Mouse (Mus musculus) G1E (cell line): ENCODE results near the gene Pcbp4. TPM values are rescaled to one million over a fixed set of nuclear protein-coding genes. Genes with fewer than 3 reads are reported as not detected.
A peak's percentile ranks its signal among the peaks of the same experiment; 100 is the strongest.

Experiments
- ATAC-seq: 2 replicates; pipeline ENCODE4 v1.8.0; 2016; ENCODE audit warnings: mild to moderate bottlenecking; ENCODE audit not compliant: insufficient number of reproducible peaks, poor library complexity, low FRiP score, severe bottlenecking; ENCODE audit errors: extremely low read depth
- DNase-seq: peaks from one replicate; pipeline ENCODE4 v3.0.0; 2012; ENCODE audit warnings: low spot score
- H3K27me3 ChIP-seq: 2 replicates; pipeline ENCODE4 v1.6.1; 2012; ENCODE audit warnings: mild to moderate bottlenecking, low read length, inconsistent platforms; ENCODE audit not compliant: insufficient read depth
- H3K36me3 ChIP-seq: replicated peaks from 2 replicates; pipeline ENCODE3; 2012; ENCODE audit warnings: mild to moderate bottlenecking, inconsistent platforms
- H3K4me1 ChIP-seq: 2 replicates; pipeline ENCODE4 v1.6.1; 2012; ENCODE audit warnings: low read depth, low read length, inconsistent platforms, mixed read lengths; ENCODE audit not compliant: insufficient read depth
- H3K4me3 ChIP-seq: 2 replicates; pipeline ENCODE4 v1.5.1; 2012; ENCODE audit warnings: low read depth, mild to moderate bottlenecking, inconsistent platforms, low read length, moderate library complexity, mixed read lengths
- H3K9me3 ChIP-seq: replicated peaks from 2 replicates; pipeline ENCODE4 v1.6.1; 2012; ENCODE audit warnings: inconsistent platforms
- CTCF ChIP-seq: IDR thresholded peaks from 2 replicates; pipeline ENCODE4 v1.5.1; 2012; ENCODE audit warnings: low read depth, low read length, inconsistent platforms, mixed read lengths
- GATA1 ChIP-seq: IDR thresholded peaks from 2 replicates; pipeline ENCODE4 v1.6.1; 2012; ENCODE audit warnings: borderline replicate concordance, low read length, inconsistent platforms, mixed read lengths
- GATA2 ChIP-seq: IDR thresholded peaks from 2 replicates; pipeline ENCODE4 v1.6.1; 2012; ENCODE audit warnings: low read depth, low read length, inconsistent platforms, borderline replicate concordance
- POLR2AphosphoS5 ChIP-seq: IDR thresholded peaks from 2 replicates; pipeline ENCODE4 v1.6.1; 2012; ENCODE audit warnings: low read depth, low read length, inconsistent platforms; ENCODE audit not compliant: insufficient replicate concordance
- TAL1 ChIP-seq: conservative IDR thresholded peaks from 2 replicates; pipeline ENCODE4 v1.6.1; 2012; ENCODE audit warnings: low read depth, low read length, inconsistent platforms, mixed read lengths
- polyA plus RNA-seq: library from polyadenylated mRNA; stranded (reverse); fragments of >175 nt; gene quantifications from 2 replicates; pipeline ENCODE4 v1.2.3, GENCODE M21; 2012
- total RNA-seq, 2 experiments: library from RNA; stranded (forward) in 1 of 2; stranded (reverse) in 1 of 2; fragments of 200-1000 nt in 1 of 2; fragments of >200 nt in 1 of 2; fragmentation: Nextera tagmentation in 1 of 2; gene quantifications; 2 replicates each; pipeline ENCODE4 v1.2.3; 2014 to 2017

Gene Pcbp4
- 9.2 and 9.9 TPM in 2 replicates for total RNA-seq (2014; fragmentation: Nextera tagmentation)
- 2.8 and 3.0 TPM in 2 replicates for total RNA-seq (2017)
- polyA plus RNA-seq, result 18.9 and 22.1 TPM in 2 replicates

DNA sequence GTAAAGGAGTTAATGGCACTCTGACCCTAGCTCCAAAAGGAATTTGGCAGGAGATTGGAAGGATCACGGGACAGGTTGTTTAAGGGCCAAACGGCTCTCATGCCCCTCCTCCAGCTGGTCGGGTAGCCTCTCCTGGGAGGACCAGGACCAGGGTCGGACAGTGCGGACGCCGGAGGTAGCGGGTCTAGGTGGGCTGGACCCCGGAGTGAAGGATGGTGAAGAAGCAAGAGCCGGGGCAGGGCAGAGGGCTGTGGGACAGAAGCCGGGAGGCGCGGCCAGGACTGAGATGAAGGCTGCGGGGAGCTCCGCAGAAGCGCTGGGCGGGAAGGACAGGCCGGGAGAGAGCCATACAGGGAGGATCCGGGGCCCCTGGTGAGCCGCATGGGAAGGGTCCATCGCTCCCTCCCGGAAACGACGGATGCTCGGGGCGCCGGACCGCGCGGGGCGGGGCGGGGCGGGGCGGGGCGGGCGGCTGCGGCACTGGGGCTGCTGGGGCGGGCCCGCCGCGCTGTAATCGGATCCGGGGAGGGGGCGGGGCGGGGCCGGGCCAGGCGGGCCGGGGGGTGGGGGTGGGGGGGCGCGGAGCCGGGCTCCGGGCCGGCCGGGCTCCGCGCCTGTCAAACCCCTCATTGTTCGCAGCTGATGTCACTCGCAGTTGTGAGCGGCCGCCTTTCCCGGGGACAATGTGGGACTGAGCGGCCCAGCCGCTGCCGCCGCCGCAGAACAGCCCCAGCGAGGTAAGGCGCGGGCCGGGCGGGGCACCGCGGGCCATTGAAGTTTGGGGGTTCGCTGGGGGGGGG is at the start of gene Pcbp4:
TSS of gene Pcbp4 (plus strand) at position 21 of the 800 bp plus-strand sequence.
- peak; percentile 76 for DNase-seq
- ATAC-seq, result peak; percentile 29
- Histone ChIP-seq H3K4me3 (peak within 1 kb of the TSS; percentile 73), H3K27me3 (peaks cover 82% of the 10 kb centered on the region), H3K9me3 (no peaks in the 10 kb centered on the region), H3K36me3 (no peaks in the 10 kb centered on the region), H3K4me1 (peaks cover 54% of the 10 kb centered on the region)
- TF ChIP-seq CTCF (no peak), GATA1 (no peak), POLR2AphosphoS5 (no peak), TAL1 (no peak), GATA2 (no peak)

DNA sequence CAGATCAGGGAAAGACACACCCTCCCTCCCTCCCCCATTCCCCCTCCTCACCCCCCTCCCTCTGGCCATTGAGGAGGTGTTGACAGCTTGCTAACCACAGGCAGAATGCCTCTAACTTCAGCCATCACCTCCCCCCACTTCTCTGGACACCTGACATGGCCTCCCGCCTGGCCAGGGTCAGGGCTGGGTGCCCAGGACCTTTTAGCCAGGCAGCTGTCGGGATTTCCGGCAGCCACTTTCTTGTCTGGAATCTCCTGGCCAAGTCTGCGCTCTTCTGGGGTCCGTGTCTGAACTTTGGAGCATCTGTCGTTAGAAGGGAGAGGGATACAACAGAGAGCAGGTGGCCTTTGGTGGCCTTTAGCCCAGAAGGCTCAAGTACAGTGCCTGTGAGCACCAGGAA is 47.8 kb upstream of the Pcbp4 start:
- DNase-seq (no peak), ATAC-seq (no peak)
- H3K4me1 ChIP-seq, result peaks cover 49% of the 10 kb centered on the region
- no peaks in the 10 kb centered on the region for H3K36me3 ChIP-seq
- TF ChIP-seq GATA1, result no peak
- no peak overlapping the region for H3K4me3 ChIP-seq
- H3K9me3 ChIP-seq, result peaks cover 4% of the 10 kb centered on the region; the same call in 1 of the 2 replicates
- peaks cover 40% of the 10 kb centered on the region for H3K27me3 ChIP-seq

DNA sequence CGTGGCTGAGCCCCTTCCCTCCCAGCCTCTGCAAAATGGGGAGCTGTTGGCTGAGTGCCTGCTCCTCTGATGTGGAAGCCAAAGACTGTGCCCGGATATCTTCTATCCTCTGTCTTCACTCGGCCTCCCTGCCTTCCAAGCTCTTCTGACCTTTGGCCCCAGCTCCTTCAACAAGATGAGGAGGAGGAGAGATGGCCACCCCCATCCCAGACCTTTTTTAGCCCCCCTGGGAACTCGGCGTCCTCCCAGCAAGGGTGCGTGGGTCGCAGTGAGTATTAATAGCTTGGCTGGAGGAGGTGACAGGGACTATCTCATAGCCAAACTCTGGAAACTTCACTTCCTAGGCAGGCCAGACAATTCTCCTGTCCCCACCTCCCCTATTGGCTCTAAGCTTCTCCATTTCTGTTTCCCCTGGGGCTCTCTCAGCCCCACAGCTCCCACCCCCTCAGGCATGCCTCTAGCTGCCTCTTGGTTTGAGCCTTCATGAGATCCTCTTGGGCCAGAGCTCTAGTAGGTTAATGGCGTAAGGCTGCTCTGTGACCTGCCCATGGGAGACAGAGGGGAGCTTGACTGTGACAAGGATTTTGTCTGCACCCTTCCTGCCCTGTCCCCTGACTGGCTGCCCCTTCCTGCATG is 46.5 kb upstream of the Pcbp4 start:
- H3K4me3 ChIP-seq, result no peak overlapping the region
- TF ChIP-seq CTCF, result peak; percentile 14; the same call in 1 of the 2 replicates
- TF ChIP-seq GATA1, result no peak
- H3K27me3 ChIP-seq, result peaks cover 42% of the 10 kb centered on the region
- ATAC-seq (no peak), DNase-seq (no peak)
- peaks cover 50% of the 10 kb centered on the region for H3K4me1 ChIP-seq
- H3K9me3 ChIP-seq, result peaks cover 4% of the 10 kb centered on the region; the same call in 1 of the 2 replicates
- H3K36me3 ChIP-seq, result no peaks in the 10 kb centered on the region

DNA sequence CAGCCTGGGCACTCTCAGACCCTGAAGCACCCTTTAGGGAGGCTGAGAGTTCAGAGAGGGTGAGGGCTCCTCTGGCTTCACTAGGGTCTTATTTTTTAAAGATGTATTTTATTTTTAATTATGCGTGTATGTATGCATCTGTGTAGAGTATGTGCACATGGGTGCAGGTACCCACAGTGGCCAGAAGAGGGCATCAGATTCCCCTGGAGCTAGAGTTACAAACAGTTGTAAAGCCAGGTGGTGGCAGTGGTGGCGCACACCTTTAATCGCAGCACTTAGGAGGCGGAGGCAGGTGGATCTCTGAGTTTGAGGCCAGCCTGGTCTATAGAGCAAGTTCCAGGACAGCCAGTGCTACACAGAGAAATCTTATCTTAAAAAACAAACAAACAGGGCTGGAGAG is 44.0 kb upstream of the Pcbp4 start:
- TF ChIP-seq GATA2 (no peak), TAL1 (no peak), CTCF (no peak), GATA1 (no peak), POLR2AphosphoS5 (no peak)
- H3K9me3 ChIP-seq, result peaks cover 4% of the 10 kb centered on the region; the same call in 1 of the 2 replicates
- DNase-seq (no peak), ATAC-seq (no peak)
- H3K27me3 ChIP-seq, result peaks cover 38% of the 10 kb centered on the region
- H3K4me3 ChIP-seq, result no peak overlapping the region
- no peaks in the 10 kb centered on the region for H3K36me3 ChIP-seq
- H3K4me1 ChIP-seq, result peaks cover 46% of the 10 kb centered on the region

DNA sequence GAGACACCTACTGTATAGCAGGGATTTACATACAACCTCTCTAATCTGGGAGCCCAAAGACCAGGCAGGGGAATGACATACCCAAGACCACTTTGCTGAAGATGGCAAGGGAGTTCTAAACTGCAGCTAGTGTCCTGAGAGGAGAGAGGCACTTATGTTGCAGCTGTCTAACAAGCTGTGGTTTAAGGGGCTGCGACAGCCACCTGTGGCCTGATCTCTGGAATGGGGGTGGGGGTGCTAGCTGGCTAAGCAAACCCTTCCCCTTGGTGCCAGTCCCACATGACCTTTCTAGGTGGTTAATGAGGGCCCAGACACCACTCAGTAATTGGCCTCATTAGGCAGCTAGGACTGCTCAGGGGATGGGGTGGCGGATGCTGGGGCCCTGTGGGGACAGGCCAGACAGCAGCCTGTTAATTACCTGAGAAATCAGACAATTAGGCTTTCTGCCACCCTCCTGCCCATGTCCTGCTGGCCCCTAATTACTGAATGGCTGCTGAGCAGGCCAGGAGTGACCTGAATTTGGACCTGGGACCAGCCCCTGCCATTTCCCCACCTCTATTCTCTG is 42.9 kb upstream of the Pcbp4 start:
- TF ChIP-seq CTCF, result no peak
- TF ChIP-seq GATA1, result no peak
- TF ChIP-seq POLR2AphosphoS5, result no peak
- peaks cover 43% of the 10 kb centered on the region for H3K27me3 ChIP-seq

DNA sequence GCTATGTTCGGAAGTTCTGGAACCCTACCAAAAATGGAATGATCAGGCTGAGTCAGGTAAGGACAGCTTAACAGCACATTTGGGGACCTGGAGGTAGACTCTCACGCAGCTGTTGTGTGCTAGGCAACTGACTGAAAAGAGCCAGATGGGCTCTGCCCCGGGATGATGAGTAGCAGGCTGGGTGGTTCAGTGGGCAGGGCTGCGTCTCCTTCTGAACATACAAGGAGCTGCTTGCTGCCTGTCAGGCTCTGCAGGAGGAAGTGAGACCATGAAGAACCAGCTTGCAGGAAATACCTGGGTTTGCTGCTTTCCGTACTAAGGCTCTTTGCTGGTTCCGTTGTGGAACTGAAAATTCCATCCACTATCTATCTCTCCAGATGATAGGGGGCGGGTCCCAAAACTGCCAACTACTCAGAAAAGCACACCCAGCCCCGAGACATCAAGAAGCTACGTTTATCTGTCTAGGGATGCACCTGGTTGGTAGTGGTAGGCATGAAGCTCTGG is 41.9 kb upstream of the Pcbp4 start:
- ATAC-seq (no peak), DNase-seq (no peak)
- Histone ChIP-seq H3K9me3 (peaks cover 4% of the 10 kb centered on the region; the same call in 1 of the 2 replicates), H3K4me3 (no peak overlapping the region), H3K4me1 (peaks cover 35% of the 10 kb centered on the region), H3K36me3 (no peaks in the 10 kb centered on the region), H3K27me3 (peaks cover 37% of the 10 kb centered on the region)
- TF ChIP-seq GATA2 (no peak), GATA1 (no peak), TAL1 (no peak), CTCF (no peak)

More for the DNA sequence above, 42.9 kb upstream of the Pcbp4 start:
- Histone ChIP-seq H3K9me3 (peaks cover 4% of the 10 kb centered on the region; the same call in 1 of the 2 replicates), H3K4me3 (no peak overlapping the region), H3K4me1 (peaks cover 43% of the 10 kb centered on the region), H3K36me3 (no peaks in the 10 kb centered on the region)
- no peak for DNase-seq
- ATAC-seq, result no peak
